Mouse (Mus musculus): ENCODE measurements at regions not wholly inside any gene's neighbourhood (a gene's known extent, or its start where the extent isn't known, plus 50 kb on each side); places are given as distances from the start of the nearest gene placed in this dataset.

GRCm38 (mm10) chr8:92427801-92428200 lies 70.4 kb downstream of the Irx5 start:
- in situ Hi-C loops (cut with MboI, MseI), result no loop called here

GRCm38 (mm10) chr8:92437075-92437663 lies 79.7 kb downstream of the Irx5 start:
- in situ Hi-C loops (cut with MboI, MseI), result loop anchor here in 1 of 2 experiments (5.0 kb wide), 1 partner anchor 1215 kb away; no protein-coding TSS in a partner anchor

GRCm38 (mm10) chr8:92438294-92438693 lies 80.9 kb downstream of the Irx5 start:
- in situ Hi-C loops (cut with MboI, MseI), result loop anchor here in 1 of 2 experiments (5.0 kb wide), 1 partner anchor 1216 kb away; no protein-coding TSS in a partner anchor

GRCm38 (mm10) chr8:92439713-92440436 lies 82.5 kb downstream of the Irx5 start:
- in situ Hi-C loops (cut with MboI, MseI), result loop anchor here in 1 of 2 experiments (5.0 kb wide), 1 partner anchor 1218 kb away; no protein-coding TSS in a partner anchor

- in situ Hi-C loops (cut with MboI, MseI), result no loop called here
Measured at GRCm38 (mm10) chr8:92442086-92442485, 84.7 kb downstream of the Irx5 start.

- in situ Hi-C loops (cut with MboI, MseI), result no loop called here
Measured at GRCm38 (mm10) chr8:92459291-92459690, 101.9 kb downstream of the Irx5 start.

- in situ Hi-C loops (cut with MboI, MseI), result no loop called here
Measured at GRCm38 (mm10) chr8:92460129-92460953, 102.9 kb downstream of the Irx5 start.

GRCm38 (mm10) chr8:92469141-92470000 lies 111.9 kb downstream of the Irx5 start:
- in situ Hi-C loops (cut with MboI, MseI), result no loop called here

- in situ Hi-C loops (cut with MboI, MseI), result no loop called here
Measured at GRCm38 (mm10) chr8:92472257-92472656, 114.8 kb downstream of the Irx5 start.

- in situ Hi-C loops (cut with MboI, MseI), result no loop called here
Measured at GRCm38 (mm10) chr8:92472817-92473216, 115.4 kb downstream of the Irx5 start.

GRCm38 (mm10) chr8:92482393-92482792 lies 125.0 kb downstream of the Irx5 start:
- in situ Hi-C loops (cut with MboI, MseI), result no loop called here

GRCm38 (mm10) chr8:92483055-92483765 lies 125.8 kb downstream of the Irx5 start:
- in situ Hi-C loops (cut with MboI, MseI), result no loop called here

- in situ Hi-C loops (cut with MboI, MseI), result no loop called here
Measured at GRCm38 (mm10) chr8:92488526-92489159, 131.2 kb downstream of the Irx5 start.

GRCm38 (mm10) chr8:92491533-92491932 lies 134.1 kb downstream of the Irx5 start:
- in situ Hi-C loops (cut with MboI, MseI), result no loop called here

- in situ Hi-C loops (cut with MboI, MseI), result no loop called here
Measured at GRCm38 (mm10) chr8:92493403-92493802, 136.0 kb downstream of the Irx5 start.

- in situ Hi-C loops (cut with MboI, MseI), result no loop called here
Measured at GRCm38 (mm10) chr8:92505552-92506281, 148.3 kb downstream of the Irx5 start.

- in situ Hi-C loops (cut with MboI, MseI), result no loop called here
Measured at GRCm38 (mm10) chr8:92506436-92506835, 149.0 kb downstream of the Irx5 start.

- in situ Hi-C loops (cut with MboI, MseI), result no loop called here
Measured at GRCm38 (mm10) chr8:92506906-92507305, 149.5 kb downstream of the Irx5 start.

- in situ Hi-C loops (cut with MboI, MseI), result no loop called here
Measured at GRCm38 (mm10) chr8:92515385-92515784, 158.0 kb downstream of the Irx5 start.
